Mouse (Mus musculus) thymus, postnatal 10 days (tissue): Measurements from ENCODE around the gene Ccr1.
"Not testable (repeated sequence)": the region's sequence is repeated elsewhere in the genome, so short reads cannot be mapped to it uniquely, and the experiment has no call there.

ENCODE experiments used
- DNase-seq, 2 experiments: peaks; one replicate each; pipeline ENCODE4 v3.0.0; 2021; ENCODE audit warnings: low spot score in 2 of 2

Ccr1 gene

GRCm38 (mm10) chr9:123968290-123968912 lies at the start of gene Ccr1:
TSS of gene Ccr1 (minus strand) at chr9:123968692.
- DNase-seq = no peak

- no peak for DNase-seq
These were observed 47.6 kb upstream of the Ccr1 start for GRCm38 (mm10) chr9:124016048-124016447.

- DNase-seq = no peak
These were observed 46.6 kb upstream of the Ccr1 start for GRCm38 (mm10) chr9:124014985-124015652.

GRCm38 (mm10) chr9:124013270-124013669 lies 44.8 kb upstream of the Ccr1 start:
- no peak for DNase-seq

- DNase-seq = no peak
These were observed 44.2 kb upstream of the Ccr1 start for GRCm38 (mm10) chr9:124012691-124013090.

- no peak for DNase-seq
These were observed 31.3 kb upstream of the Ccr1 start for GRCm38 (mm10) chr9:123999784-124000183.

- DNase-seq = no peak
These were observed 29.2 kb upstream of the Ccr1 start for GRCm38 (mm10) chr9:123997719-123998118.

GRCm38 (mm10) chr9:123991312-123991906 lies 22.9 kb upstream of the Ccr1 start:
- no peak for DNase-seq

GRCm38 (mm10) chr9:123989671-123990070 lies 21.2 kb upstream of the Ccr1 start:
- DNase-seq = no peak

- DNase-seq = peak in 1 of 2 experiments; percentile 26
These were observed 17.7 kb upstream of the Ccr1 start for GRCm38 (mm10) chr9:123986217-123986616.

GRCm38 (mm10) chr9:123984943-123985342 lies 16.5 kb upstream of the Ccr1 start:
- DNase-seq = no peak

GRCm38 (mm10) chr9:123982720-123983119 lies 14.2 kb upstream of the Ccr1 start:
- DNase-seq = no peak

GRCm38 (mm10) chr9:123981909-123982308 lies 13.4 kb upstream of the Ccr1 start:
- no peak for DNase-seq

- not testable (repeated sequence) for DNase-seq
These were observed 12.5 kb upstream of the Ccr1 start for GRCm38 (mm10) chr9:123980858-123981475.

- DNase-seq = no peak
These were observed 9.8 kb upstream of the Ccr1 start, which contains the start of gene Ccr1l1 for GRCm38 (mm10) chr9:123978308-123978707. TSS of gene Ccr1l1 (minus strand) at chr9:123978408.

- no peak for DNase-seq
These were observed 8.6 kb upstream of the Ccr1 start for GRCm38 (mm10) chr9:123976876-123977663.

- DNase-seq = no peak
These were observed 7.1 kb upstream of the Ccr1 start for GRCm38 (mm10) chr9:123975630-123976029.

GRCm38 (mm10) chr9:123966858-123967495 lies 1.5 kb downstream of the Ccr1 start:
- DNase-seq = not testable (repeated sequence)

- DNase-seq = no peak
These were observed 3.7 kb downstream of the Ccr1 start for GRCm38 (mm10) chr9:123964776-123965175.

- DNase-seq = no peak
These were observed 8.3 kb downstream of the Ccr1 start for GRCm38 (mm10) chr9:123960161-123960560.

GRCm38 (mm10) chr9:123957911-123958413 lies 10.5 kb downstream of the Ccr1 start:
- no peak for DNase-seq
